Comparison of ENCODE assay signal across 31 mouse cellular contexts in the genomic region with DNA sequence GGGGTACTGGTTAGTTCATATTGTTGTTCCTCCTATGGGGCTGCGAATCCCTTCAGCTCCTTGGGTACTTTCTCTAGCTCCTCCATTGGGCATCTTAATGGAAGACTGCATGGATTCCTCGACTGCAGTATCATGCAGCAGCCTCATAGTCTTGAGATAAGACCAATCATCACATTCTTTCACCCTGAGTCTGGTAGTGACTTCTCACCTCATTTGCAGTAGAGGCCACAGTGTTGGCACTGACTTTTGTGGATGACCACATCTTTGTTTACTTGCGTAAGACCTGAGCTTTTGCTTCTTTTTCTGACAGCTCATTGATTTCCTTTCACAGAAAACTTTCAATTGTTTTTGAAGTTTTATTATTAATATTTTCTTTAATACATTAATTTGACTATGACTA. TPM values are rescaled to one million over a fixed set of nuclear protein-coding genes. Genes with fewer than 3 reads are reported as not detected.
DNase-seq lines count a peak whose midpoint lies in the region; ATAC-seq lines count a peak whose summit lies in the region.
"Had no signal": no experiment of that assay in that cellular context is flagged by ENCODE, and none has a peak within 500 bp of the region (broad histone marks: within the 10 kb centered on the region; RNA-seq: fewer than 3 reads in every experiment).

No protein-coding gene starts in this region.

- DNase-seq in adrenal gland, postnatal 14 days, result peak; percentile 26
- no peak for DNase-seq in adrenal gland, adult 18-20 months (ENCODE audit: low spot score in 2 of 2)
- DNase-seq in 3T3-L1 (ENCODE audit: low read depth, low spot score), result peak; percentile 88
- DNase-seq in c-Kit-positive CD71-positive TER-119-positive erythroid progenitor cells, embryonic 14.5 days (ENCODE audit: low spot score), result no peak
- DNase-seq in kidney, postnatal 36 days, result no peak
- no peak for DNase-seq in cerebellum, adult 11 months
- DNase-seq: adrenal gland, adult 8-10 months; cerebellum, adult 18-20 months; cerebellum, postnatal 25 days; embryo, embryonic 11 days; heart, adult 18-20 months; heart, postnatal 4 days; kidney, adult 11 months; layer of hippocampus, postnatal 36 days; midbrain, embryonic 14.5 days had no signal

- ATAC-seq in activated CD4-positive, CD25-positive, alpha-beta regulatory T cell, adult 4 months, result peak; percentile 20
- ATAC-seq in megakaryocyte, adult 5-6 weeks (ENCODE audit: poor library complexity, severe bottlenecking), result peak; percentile 62

RNA-seq across cellular contexts. Expression of a gene that starts 9.7 kb away (rescaled TPM):
- 1.4 and 5.1 TPM in 2 replicates for total RNA-seq in adrenal gland, postnatal 14 days (2021)
- total RNA-seq in adrenal gland, adult 18-20 months (2021), result 1 to 10 TPM; 2.1 to 4.1 TPM
- polyA plus RNA-seq in activated CD4-positive, CD25-positive, alpha-beta regulatory T cell, adult 4 months (2017; shearing (Covaris generic)), result 100 to 1,000 TPM; 242 to 258 TPM
- total RNA-seq in megakaryocyte, adult 5-6 weeks (2015), result 29.7 and 33.0 TPM in 2 replicates
- total RNA-seq in megakaryocyte, adult 5-6 weeks (2017), result 26.4 and 27.2 TPM in 2 replicates

RNA-seq across cellular contexts. Expression of a gene that starts 9.8 kb away (rescaled TPM):
- total RNA-seq in adrenal gland, postnatal 14 days (2021), result 87.0 and 88.4 TPM in 2 replicates
- total RNA-seq in adrenal gland, adult 18-20 months (2021), result 10 to 100 TPM; 79.5 to 80.1 TPM
- 10 to 100 TPM; 17.1 to 17.2 TPM for polyA plus RNA-seq in activated CD4-positive, CD25-positive, alpha-beta regulatory T cell, adult 4 months (2017; shearing (Covaris generic))
- total RNA-seq in megakaryocyte, adult 5-6 weeks (2015), result 56.9 and 61.3 TPM in 2 replicates
- total RNA-seq in megakaryocyte, adult 5-6 weeks (2017), result 72.9 and 88.1 TPM in 2 replicates

RNA-seq across cellular contexts. Expression of a gene that starts 40.3 kb away (rescaled TPM):
- 2.9 and 3.0 TPM in 2 replicates for total RNA-seq in adrenal gland, postnatal 14 days (2021)
- 1 to 10 TPM; 2.2 to 2.5 TPM for total RNA-seq in adrenal gland, adult 18-20 months (2021)
- polyA plus RNA-seq in activated CD4-positive, CD25-positive, alpha-beta regulatory T cell, adult 4 months (2017; shearing (Covaris generic)), result 1 to 10 TPM; 2.1 to 3.0 TPM
- 4.1 and 5.0 TPM in 2 replicates for total RNA-seq in megakaryocyte, adult 5-6 weeks (2015)
- total RNA-seq in megakaryocyte, adult 5-6 weeks (2017), result 1.5 and 2.5 TPM in 2 replicates
- polyA plus RNA-seq: midbrain, embryonic 14.5 days had no signal

RNA-seq across cellular contexts. Expression of a gene that starts 40.8 kb away (rescaled TPM):
- not detected in 2 replicates for total RNA-seq in adrenal gland, postnatal 14 days (2021)
- total RNA-seq in adrenal gland, adult 18-20 months (2021), result not detected
- polyA plus RNA-seq in activated CD4-positive, CD25-positive, alpha-beta regulatory T cell, adult 4 months (2017; shearing (Covaris generic)), result not detected
- not detected in 2 replicates for total RNA-seq in megakaryocyte, adult 5-6 weeks (2015)
- total RNA-seq in megakaryocyte, adult 5-6 weeks (2017), result not detected in 2 replicates
- total RNA-seq: adrenal gland, adult 8-10 months; CH12.LX; gastrocnemius, adult 18-20 months; heart, adult 18-20 months; heart, postnatal 4 days; layer of hippocampus, postnatal 36 days; left cerebral cortex, postnatal 14 days; MEL had no signal
- polyA plus RNA-seq: embryonic facial prominence, embryonic 15.5 days; forebrain, embryonic 10.5 days; heart, embryonic 15.5 days; hindbrain, embryonic 15.5 days; kidney, embryonic 16.5 days; limb, embryonic 13.5 days; liver, embryonic 16.5 days; midbrain, embryonic 14.5 days; stomach, embryonic 16.5 days; thymus, postnatal 0 days; urinary bladder, adult 2 months had no signal

RNA-seq across cellular contexts. Expression of a gene that starts 51.4 kb away (rescaled TPM):
- total RNA-seq in adrenal gland, postnatal 14 days (2021), result not detected in 2 replicates
- total RNA-seq in adrenal gland, adult 18-20 months (2021), result not detected
- under 1 TPM; 0.19 to 0.25 TPM for polyA plus RNA-seq in activated CD4-positive, CD25-positive, alpha-beta regulatory T cell, adult 4 months (2017; shearing (Covaris generic))
- total RNA-seq in megakaryocyte, adult 5-6 weeks (2015), result 0.62 TPM in 1 of 2 replicates, not detected in the other
- total RNA-seq in megakaryocyte, adult 5-6 weeks (2017), result 0.44 TPM in 1 of 2 replicates, not detected in the other
- total RNA-seq: adrenal gland, adult 8-10 months; CH12.LX; gastrocnemius, adult 18-20 months; heart, adult 18-20 months; heart, postnatal 4 days; layer of hippocampus, postnatal 36 days; left cerebral cortex, postnatal 14 days; MEL had no signal
- polyA plus RNA-seq: embryonic facial prominence, embryonic 15.5 days; forebrain, embryonic 10.5 days; heart, embryonic 15.5 days; hindbrain, embryonic 15.5 days; kidney, embryonic 16.5 days; limb, embryonic 13.5 days; liver, embryonic 16.5 days; midbrain, embryonic 14.5 days; stomach, embryonic 16.5 days; urinary bladder, adult 2 months had no signal

Comparison
In these comparisons a context has a peak if more than half of its experiments do, and no peak if none do; other contexts are left out.
1. DNase-seq: peak in adrenal gland, postnatal 14 days (single experiment) and 3T3-L1 (single experiment); none in adrenal gland, adult 18-20 months (0 of 2), c-Kit-positive CD71-positive TER-119-positive erythroid progenitor cells, embryonic 14.5 days (single experiment), kidney, postnatal 36 days (0 of 2) and cerebellum, adult 11 months (single experiment).